Mouse (Mus musculus) heart, postnatal 0 days (tissue): ENCODE data around the gene Olfr1431. TPM values are rescaled to one million over a fixed set of nuclear protein-coding genes. Genes with fewer than 3 reads are reported as not detected.
"Not testable (repeated sequence)": the region's sequence is repeated elsewhere in the genome, so short reads cannot be mapped to it uniquely, and the experiment has no call there.

Experiments
- ATAC-seq: fragments of 200-750 bp; cut with Nextera tagmentation; 2 replicates; pipeline ENCODE4 v1.8.0; 2017; ENCODE audit warnings: low read depth, moderate number of reproducible peaks, moderate library complexity; ENCODE audit not compliant: insufficient read depth
- DNase-seq: peaks from one replicate; pipeline ENCODE4 v3.0.0-alpha.2; 2016; ENCODE audit warnings: low spot score
- H3K27ac ChIP-seq: fragments of 300-500 bp; sonication (generic); 2 replicates; pipeline ENCODE4 v1.5.1; 2014; ENCODE audit warnings: low read depth, mild to moderate bottlenecking
- H3K27me3 ChIP-seq: fragments of 300-500 bp; sonication (generic); 2 replicates; pipeline ENCODE4 v1.6.1; 2014; ENCODE audit warnings: low read length, mixed read lengths; ENCODE audit not compliant: control insufficient read depth, insufficient read depth
- H3K36me3 ChIP-seq: fragments of 300-500 bp; sonication (generic); replicated peaks from 2 replicates; pipeline ENCODE4 v1.6.1; 2014; ENCODE audit warnings: low read length, mixed read lengths; ENCODE audit not compliant: control insufficient read depth, insufficient read depth
- H3K4me1 ChIP-seq: fragments of 300-500 bp; sonication (generic); 2 replicates; pipeline ENCODE4 v1.6.1; 2014; ENCODE audit warnings: antibody characterized with exemption; ENCODE audit not compliant: control insufficient read depth, insufficient read depth
- H3K4me2 ChIP-seq: fragments of 300-500 bp; sonication (generic); 2 replicates; pipeline ENCODE4 v1.6.1; 2014; ENCODE audit warnings: low read depth, mild to moderate bottlenecking, low read length, moderate library complexity
- H3K4me3 ChIP-seq: fragments of 300-500 bp; sonication (generic); 2 replicates; pipeline ENCODE4 v1.5.1; 2014; ENCODE audit warnings: low read depth, low read length
- H3K9ac ChIP-seq: fragments of 300-500 bp; sonication (generic); replicated peaks from 2 replicates; pipeline ENCODE4 v1.6.1; 2014; ENCODE audit warnings: low read depth, low read length, mixed read lengths
- H3K9me3 ChIP-seq: fragments of 300-500 bp; sonication (generic); replicated peaks from 2 replicates; pipeline ENCODE4 v1.6.1; 2016; ENCODE audit warnings: low read length; ENCODE audit not compliant: control insufficient read depth
- CTCF ChIP-seq: IDR thresholded peaks from 2 replicates; pipeline ENCODE4 v1.5.1; 2016; ENCODE audit warnings: antibody characterized with exemption, control low read depth, low read depth
- EP300 ChIP-seq: IDR thresholded peaks from 2 replicates; pipeline ENCODE4 v1.6.1; 2016; ENCODE audit warnings: antibody characterized with exemption, low read depth
- WGBS: fragments of 180-500 bp; shearing (Covaris S2); extraction: QIAGEN DNeasy Blood & Tissue Kit; methylation state at CpG from one replicate; pipeline ENCODE4 v1.1.7; 2014; 5-methylcytosine and 5-hydroxymethylcytosine counted together
- polyA plus RNA-seq: library from polyadenylated mRNA; unstranded; fragments of >200 nt; fragmentation: Nextera tagmentation; extraction: Ambion mirVana; gene quantifications from 2 replicates; pipeline ENCODE4 v1.2.1, GENCODE M21; 2015
- total RNA-seq: library from RNA; depleted of rRNA; stranded (reverse); fragments of >200 nt; gene quantifications from 2 replicates; pipeline ENCODE4 v1.2.3, GENCODE M21; 2014; ENCODE audit warnings: low replicate concordance; rRNA removed

Olfr1431 gene
- total RNA-seq (not detected in 2 replicates), polyA plus RNA-seq (not detected in 2 replicates)

GRCm38 (mm10) chr19:12200334-12200733, at the start of gene Olfr1431:
TSS of gene Olfr1431 (plus strand) at chr19:12200634.
- Histone ChIP-seq H3K27me3 (no peaks in the 10 kb centered on the region), H3K9ac (no peak within 1 kb of the TSS), H3K27ac (no peak within 1 kb of the TSS), H3K4me1 (no peaks in the 10 kb centered on the region), H3K4me2 (no peak within 1 kb of the TSS), H3K36me3 (no peaks in the 10 kb centered on the region), H3K4me3 (no peak within 1 kb of the TSS), H3K9me3 (no peaks in the 10 kb centered on the region)
- no peak for DNase-seq
- TF ChIP-seq CTCF = no peak
- no peak for TF ChIP-seq EP300
- WGBS = 51% methylated on average over 1 of the region's 1 CpGs
- ATAC-seq = no peak

GRCm38 (mm10) chr19:12170062-12170599, 30.3 kb upstream of the Olfr1431 start, which contains the start of gene Olfr1555-ps1:
TSS of gene Olfr1555-ps1 (minus strand) at chr19:12170112.
- not testable (repeated sequence) for H3K9me3 ChIP-seq, H3K4me2 ChIP-seq, DNase-seq, H3K36me3 ChIP-seq, H3K27ac ChIP-seq, H3K27me3 ChIP-seq, H3K4me3 ChIP-seq, H3K9ac ChIP-seq, ATAC-seq, H3K4me1 ChIP-seq
- 24% methylated on average over 1 of the region's 1 CpGs for WGBS

- not testable (repeated sequence) for H3K9ac ChIP-seq, DNase-seq
- 66% methylated on average over 5 of the region's 5 CpGs for WGBS
Observed at GRCm38 (mm10) chr19:12175431-12175830, 25.0 kb upstream of the Olfr1431 start.

GRCm38 (mm10) chr19:12199076-12199475, 1.4 kb upstream of the Olfr1431 start:
- ATAC-seq, H3K27ac ChIP-seq, H3K9me3 ChIP-seq, H3K4me3 ChIP-seq, H3K36me3 ChIP-seq, H3K4me2 ChIP-seq, DNase-seq, H3K9ac ChIP-seq, H3K4me1 ChIP-seq, H3K27me3 ChIP-seq: not testable (repeated sequence)
- 76% methylated on average over 4 of the region's 4 CpGs for WGBS

More at GRCm38 (mm10) chr19:12175431-12175830, 25.0 kb upstream of the Olfr1431 start:
- H3K27me3 ChIP-seq, H3K27ac ChIP-seq, H3K4me1 ChIP-seq, H3K4me2 ChIP-seq, H3K36me3 ChIP-seq, H3K4me3 ChIP-seq, ATAC-seq, H3K9me3 ChIP-seq: not testable (repeated sequence)

- H3K36me3 ChIP-seq, H3K9ac ChIP-seq, H3K27me3 ChIP-seq, H3K4me2 ChIP-seq, H3K27ac ChIP-seq, H3K9me3 ChIP-seq, H3K4me1 ChIP-seq, DNase-seq, ATAC-seq, H3K4me3 ChIP-seq: not testable (repeated sequence)
Observed at GRCm38 (mm10) chr19:12232496-12232895, 32.1 kb downstream of the Olfr1431 start, which contains the start of gene Olfr1432. TSS of gene Olfr1432 (minus strand) at chr19:12232596.

GRCm38 (mm10) chr19:12241559-12241958, 41.1 kb downstream of the Olfr1431 start, which contains the start of gene Olfr262:
TSS of gene Olfr262 (minus strand) at chr19:12241659.
- Histone ChIP-seq H3K27me3 (no peaks in the 10 kb centered on the region), H3K9ac (no peak within 1 kb of the TSS), H3K27ac (no peak within 1 kb of the TSS), H3K4me1 (no peaks in the 10 kb centered on the region), H3K4me2 (no peak within 1 kb of the TSS), H3K4me3 (no peak within 1 kb of the TSS), H3K36me3 (no peaks in the 10 kb centered on the region), H3K9me3 (no peaks in the 10 kb centered on the region)
- ATAC-seq (no peak), DNase-seq (no peak)
- 67% methylated on average over 1 of the region's 1 CpGs for WGBS
- TF ChIP-seq EP300 (no peak), CTCF (no peak)
